Mouse (Mus musculus) cortical plate, adult 2 months (tissue): ENCODE data around the gene Jak2. TPM values are rescaled to one million over a fixed set of nuclear protein-coding genes. Genes with fewer than 3 reads are reported as not detected.

Source experiments
- H3K27ac ChIP-seq: fragments of 200-500 bp; 2 replicates; pipeline ENCODE4 v1.5.1; 2012; ENCODE audit warnings: low read length, control low read depth, inconsistent platforms; ENCODE audit not compliant: insufficient read depth
- H3K4me1 ChIP-seq: fragments of 200-500 bp; 2 replicates; pipeline ENCODE4 v1.6.1; 2011; ENCODE audit warnings: low read length; ENCODE audit not compliant: control insufficient read depth, insufficient read depth
- H3K4me3 ChIP-seq: fragments of 200-500 bp; 2 replicates; pipeline ENCODE4 v1.5.1; 2011; ENCODE audit warnings: mild to moderate bottlenecking, low read length, control low read depth; ENCODE audit not compliant: insufficient read depth
- CTCF ChIP-seq: fragments of 200-500 bp; IDR thresholded peaks from 2 replicates; pipeline ENCODE4 v1.5.1; 2011; ENCODE audit warnings: mild to moderate bottlenecking, control low read depth, low read length; ENCODE audit not compliant: insufficient read depth; ENCODE audit errors: extremely low read depth
- POLR2A ChIP-seq: fragments of 200-500 bp; IDR thresholded peaks from 2 replicates; pipeline ENCODE4 v1.6.1; 2011; ENCODE audit warnings: mild to moderate bottlenecking, low read length, control low read depth; ENCODE audit not compliant: insufficient read depth; ENCODE audit errors: extremely low read depth
- polyA plus RNA-seq: library from polyadenylated mRNA; depleted of rRNA; stranded (reverse); fragments of >200 nt; gene quantifications from 2 replicates; pipeline ENCODE4 v1.2.3, GENCODE M21; 2012; rRNA removed

The Jak2 gene
- polyA plus RNA-seq, result 18.4 and 19.2 TPM in 2 replicates

GRCm38 (mm10) chr19:29251191-29251957, at the start of gene Jak2:
Gene Jak2 (plus strand): TSS chr19:29251828.
- Histone ChIP-seq H3K27ac (peak within 1 kb of the TSS; percentile 100), H3K4me3 (peak within 1 kb of the TSS; percentile 72), H3K4me1 (peaks cover 7% of the 10 kb centered on the region)
- TF ChIP-seq POLR2A, result peak; percentile 39; the same call in 1 of the 2 replicates
- no peak for TF ChIP-seq CTCF

- TF ChIP-seq POLR2A (no peak), CTCF (0 out of 2 replicates have a peak, but pooled peaks have one; percentile 11)
- no peaks in the 10 kb centered on the region for H3K4me1 ChIP-seq
- H3K27ac ChIP-seq, result no peak overlapping the region
These were observed 48.3 kb upstream of the Jak2 start for GRCm38 (mm10) chr19:29203337-29203736.

GRCm38 (mm10) chr19:29204583-29204982, 47.0 kb upstream of the Jak2 start:
- Histone ChIP-seq H3K27ac (no peak overlapping the region), H3K4me3 (no peak overlapping the region), H3K4me1 (no peaks in the 10 kb centered on the region)
- TF ChIP-seq CTCF (no peak), POLR2A (no peak)

More at GRCm38 (mm10) chr19:29203337-29203736, 48.3 kb upstream of the Jak2 start:
- no peak overlapping the region for H3K4me3 ChIP-seq

- Histone ChIP-seq H3K4me1 (no peaks in the 10 kb centered on the region), H3K4me3 (no peak overlapping the region), H3K27ac (no peak overlapping the region)
- TF ChIP-seq POLR2A (no peak), CTCF (no peak)
These were observed 46.4 kb upstream of the Jak2 start for GRCm38 (mm10) chr19:29205267-29205666.

- TF ChIP-seq CTCF, result no peak
- TF ChIP-seq POLR2A, result no peak
These were observed 41.7 kb upstream of the Jak2 start for GRCm38 (mm10) chr19:29209898-29210297.

GRCm38 (mm10) chr19:29210319-29210718, 41.3 kb upstream of the Jak2 start:
- H3K4me1 ChIP-seq, result no peaks in the 10 kb centered on the region

More at GRCm38 (mm10) chr19:29209898-29210297, 41.7 kb upstream of the Jak2 start:
- H3K4me3 ChIP-seq, result no peak overlapping the region
- no peak overlapping the region for H3K27ac ChIP-seq
- H3K4me1 ChIP-seq, result no peaks in the 10 kb centered on the region

GRCm38 (mm10) chr19:29215811-29216509, 35.7 kb upstream of the Jak2 start:
- no peak overlapping the region for H3K27ac ChIP-seq
- H3K4me1 ChIP-seq, result no peaks in the 10 kb centered on the region
- H3K4me3 ChIP-seq, result no peak overlapping the region
- no peak for TF ChIP-seq CTCF
- no peak for TF ChIP-seq POLR2A

More at GRCm38 (mm10) chr19:29210319-29210718, 41.3 kb upstream of the Jak2 start:
- TF ChIP-seq POLR2A, result no peak
- TF ChIP-seq CTCF, result no peak
- H3K4me3 ChIP-seq, result no peak overlapping the region
- H3K27ac ChIP-seq, result no peak overlapping the region

DNA sequence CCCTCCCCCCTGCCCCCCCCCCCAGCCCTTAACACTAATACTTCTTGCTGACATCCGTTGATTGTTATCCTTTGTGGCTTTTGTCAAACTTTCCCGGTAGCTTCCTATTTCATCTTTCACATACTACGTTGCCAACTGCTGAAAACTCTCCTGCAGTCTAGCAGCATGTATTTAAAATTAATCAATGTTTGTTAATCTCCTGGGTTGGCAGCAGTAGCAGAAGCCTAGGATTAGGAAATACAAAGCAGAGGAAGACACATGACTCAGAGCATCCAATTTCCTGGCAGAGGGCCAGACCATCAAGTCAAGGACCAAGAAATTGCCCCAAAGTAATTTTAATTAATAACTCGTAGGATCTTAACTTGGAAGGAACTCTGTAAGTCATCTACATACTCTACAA, 29.8 kb upstream of the Jak2 start:
- Histone ChIP-seq H3K4me3 (no peak overlapping the region), H3K4me1 (no peaks in the 10 kb centered on the region), H3K27ac (no peak overlapping the region)
- TF ChIP-seq CTCF (no peak), POLR2A (no peak)

DNA sequence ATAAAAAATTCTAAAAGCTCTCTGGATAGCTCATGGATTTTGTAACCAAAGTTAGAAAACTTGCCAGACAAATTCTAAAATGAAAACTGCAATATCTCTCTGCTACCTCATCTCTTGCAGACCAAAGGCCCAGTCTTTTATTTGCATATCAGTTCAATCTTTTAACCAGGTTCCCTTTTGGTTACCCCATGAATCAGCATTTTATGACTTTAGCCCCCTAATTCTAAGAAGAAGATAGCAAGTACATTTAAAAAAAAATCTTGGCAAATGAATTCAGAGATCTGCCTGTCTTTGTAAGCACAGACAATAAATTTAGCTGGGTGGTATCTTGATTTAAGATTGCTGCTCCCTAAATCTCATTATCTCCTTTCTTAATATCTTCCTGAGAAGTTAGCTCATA, 26.7 kb upstream of the Jak2 start:
- no peak for TF ChIP-seq POLR2A
- no peak for TF ChIP-seq CTCF
- Histone ChIP-seq H3K4me1 (no peaks in the 10 kb centered on the region), H3K27ac (no peak overlapping the region), H3K4me3 (no peak overlapping the region)
